Mouse (Mus musculus) testis, postnatal 14 days (tissue): ENCODE results near the gene 2010111I01Rik.
A peak's percentile ranks its signal among the peaks of the same experiment; 100 is the strongest.
"Not testable (repeated sequence)": the region's sequence is repeated elsewhere in the genome, so short reads cannot be mapped to it uniquely, and the experiment has no call there.

Experiments
- DNase-seq: peaks from one replicate; pipeline ENCODE4 v3.0.0; 2021; ENCODE audit warnings: low spot score

The 2010111I01Rik gene

DNA sequence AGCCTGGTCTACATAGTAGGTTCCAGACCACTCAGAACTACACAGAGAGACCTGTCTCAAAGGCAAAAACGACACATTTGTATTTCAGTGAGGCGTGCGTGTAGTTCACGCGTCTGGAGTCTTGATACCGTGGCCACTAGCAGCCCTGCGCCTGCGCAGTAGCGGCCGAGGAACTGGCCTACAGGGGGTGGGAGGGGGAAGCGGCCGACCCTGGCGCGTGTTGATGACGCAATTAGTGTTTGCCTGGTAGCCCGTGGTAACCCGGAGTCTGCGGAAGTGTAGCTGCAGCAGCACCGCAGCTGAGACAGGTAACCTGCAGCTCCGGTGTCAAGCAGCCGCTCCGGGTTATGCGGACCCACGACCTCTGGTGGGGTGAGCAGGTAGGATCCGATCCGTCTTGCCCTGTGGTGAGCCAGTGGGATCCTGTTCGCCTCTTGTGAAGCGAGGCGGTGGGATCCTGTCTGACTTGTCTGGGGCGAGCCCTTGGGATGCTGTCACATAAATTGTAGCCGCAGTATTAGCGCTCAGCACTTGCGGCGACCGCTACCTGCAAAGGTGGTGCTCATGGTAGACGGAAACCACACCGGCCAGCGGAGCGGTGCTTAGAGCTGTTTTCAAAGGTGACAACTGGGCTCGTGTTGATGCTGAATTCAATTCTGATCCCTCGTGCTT, at the start of gene 2010111I01Rik:
Gene 2010111I01Rik, plus strand, starts transcription at position 254 of the 672 bp plus-strand sequence.
- peak; percentile 96 for DNase-seq

DNA sequence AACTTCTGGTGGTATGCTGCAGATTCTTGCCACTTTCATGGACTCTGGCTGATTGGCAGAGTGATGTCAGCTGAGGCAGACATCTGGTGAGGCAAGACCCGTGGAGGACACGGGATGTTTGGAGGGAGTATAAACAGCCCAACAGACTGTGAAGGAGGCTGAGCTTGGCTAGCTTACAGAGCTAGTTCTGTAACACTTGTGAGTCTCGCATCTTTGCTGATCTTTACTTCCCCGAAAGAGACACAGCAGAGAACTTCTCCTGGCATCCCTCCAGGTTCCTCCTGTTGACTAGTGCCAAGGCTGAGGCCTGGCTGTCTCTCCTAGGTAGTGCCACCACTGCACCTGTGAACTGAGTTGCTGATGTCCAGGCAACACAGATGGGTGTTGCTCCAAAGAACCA, 48.0 kb upstream of the 2010111I01Rik start:
- DNase-seq = no peak

- DNase-seq = no peak
Measured at GRCm38 (mm10) chr13:62917416-62918110, 47.1 kb upstream of the 2010111I01Rik start.

GRCm38 (mm10) chr13:62919647-62920341, 44.9 kb upstream of the 2010111I01Rik start:
- peak; percentile 44 for DNase-seq

DNA sequence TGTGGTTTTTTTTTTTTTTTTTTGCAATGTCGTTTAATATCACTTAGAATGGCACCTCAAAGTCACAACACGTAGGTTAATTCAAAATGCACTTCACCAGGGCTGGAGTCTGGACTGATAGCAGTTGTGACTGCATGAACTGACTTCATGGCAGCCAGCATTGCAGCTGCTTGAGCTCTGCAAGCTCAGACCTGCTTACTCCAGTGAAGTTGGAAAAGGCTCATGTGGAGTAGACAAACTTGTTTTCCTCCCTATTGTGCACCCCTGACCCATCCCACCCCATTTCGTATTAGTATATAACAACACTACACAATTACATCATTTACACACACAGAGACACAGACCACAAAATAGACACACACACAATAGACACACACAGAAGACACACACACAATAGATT, 42.0 kb upstream of the 2010111I01Rik start:
- DNase-seq = no peak

- DNase-seq = no peak
Measured at GRCm38 (mm10) chr13:62923182-62923581, 41.5 kb upstream of the 2010111I01Rik start.

GRCm38 (mm10) chr13:62926479-62926878, 38.2 kb upstream of the 2010111I01Rik start:
- DNase-seq = no peak

DNA sequence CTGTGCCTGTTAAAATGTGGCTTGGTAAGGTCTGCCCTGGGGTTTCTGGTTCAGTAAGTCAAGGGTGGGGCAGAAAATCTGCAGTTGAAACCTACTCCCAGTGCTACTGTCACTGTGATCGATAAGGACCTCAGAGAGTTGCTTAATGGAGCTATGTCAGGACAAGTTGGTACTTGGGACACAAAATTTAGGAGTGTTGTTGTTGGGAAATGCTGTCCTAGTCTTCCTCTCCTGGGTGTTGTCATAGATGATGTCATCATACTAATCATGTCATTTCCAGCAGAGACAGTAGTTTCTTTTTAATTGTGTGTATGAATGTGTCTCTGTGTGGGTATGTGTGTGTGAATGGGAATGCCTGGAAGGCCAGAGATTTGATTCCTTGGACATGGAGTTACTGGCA, 37.2 kb upstream of the 2010111I01Rik start:
- no peak for DNase-seq

DNA sequence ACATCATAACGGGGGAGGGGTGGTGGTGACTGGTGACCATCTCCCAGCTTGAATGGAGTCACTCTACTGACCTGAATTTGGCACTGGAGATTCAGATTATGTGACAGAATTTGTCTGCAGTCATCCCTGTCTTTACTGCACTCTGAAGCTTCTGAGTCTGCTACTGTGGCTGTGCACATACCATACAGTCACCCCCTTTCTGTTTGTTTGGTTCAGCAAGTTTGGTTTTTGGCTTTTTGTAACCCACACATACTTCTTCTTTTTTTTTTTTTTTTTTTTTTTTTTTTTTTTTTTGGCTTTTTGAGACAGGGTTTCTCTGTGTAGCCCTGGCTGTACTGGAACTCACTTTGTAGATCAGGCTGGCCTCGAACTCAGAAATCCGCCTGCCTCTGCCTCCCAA, 35.5 kb upstream of the 2010111I01Rik start:
- DNase-seq = not testable (repeated sequence)

GRCm38 (mm10) chr13:62929766-62930389, 34.8 kb upstream of the 2010111I01Rik start:
- DNase-seq = no peak

DNA sequence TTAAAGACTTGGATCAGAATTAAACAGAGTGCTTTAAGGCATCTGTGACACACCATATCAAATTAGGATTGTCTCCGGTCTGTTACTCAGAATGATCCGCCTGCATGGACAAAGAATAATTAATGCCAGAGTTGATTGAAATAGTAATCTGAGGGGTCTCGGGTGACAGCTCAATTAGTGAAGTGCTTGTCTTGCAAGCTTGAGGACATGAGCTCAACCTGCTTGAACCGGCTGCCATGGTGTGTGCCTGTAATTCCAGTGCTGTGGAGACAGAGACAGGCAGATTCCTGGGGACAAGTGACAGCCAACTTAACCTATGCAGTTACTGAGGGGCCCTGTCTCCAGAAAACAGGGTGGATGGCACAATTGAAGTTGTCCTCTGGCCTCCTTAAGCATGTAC, 32.2 kb upstream of the 2010111I01Rik start:
- DNase-seq = no peak

- no peak for DNase-seq
Measured at GRCm38 (mm10) chr13:62939371-62939770, 25.3 kb upstream of the 2010111I01Rik start.

DNA sequence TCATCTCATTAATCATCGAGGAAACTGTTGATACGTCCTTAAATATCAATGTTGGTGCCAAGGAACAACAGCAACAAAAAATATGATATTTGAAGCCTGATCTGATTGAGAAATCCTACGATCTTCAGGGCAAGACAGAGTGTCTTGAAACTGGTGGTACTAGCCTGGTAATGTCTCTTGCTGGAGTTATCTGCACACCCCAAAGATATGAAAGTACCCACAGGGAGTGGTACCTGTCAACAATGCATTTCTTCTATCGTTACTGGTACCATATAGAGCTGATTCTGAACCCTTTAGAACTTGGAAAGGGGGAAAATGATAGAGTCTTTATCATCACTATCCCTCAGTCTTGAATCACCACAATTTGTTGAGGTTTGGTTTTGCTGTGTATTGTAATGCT, 24.9 kb upstream of the 2010111I01Rik start:
- DNase-seq = no peak

DNA sequence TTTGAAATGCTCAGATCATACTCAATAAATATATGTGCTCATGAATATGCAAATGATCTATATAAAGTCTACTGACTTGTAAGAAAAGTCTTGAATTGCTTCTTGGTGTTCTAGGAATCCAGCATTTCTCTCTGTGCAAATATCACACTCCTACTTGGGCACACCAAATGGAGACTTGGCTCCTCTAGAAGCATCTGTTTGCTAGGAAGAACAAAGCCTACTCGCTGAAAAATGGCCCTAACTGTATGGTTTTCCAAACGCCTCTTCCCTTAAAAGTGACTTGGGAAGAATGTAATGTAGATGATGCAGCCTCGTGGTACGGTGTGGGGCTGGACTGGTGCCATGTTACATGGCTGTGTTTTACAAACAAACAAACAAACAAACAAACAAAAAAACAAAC, 24.0 kb upstream of the 2010111I01Rik start:
- DNase-seq = no peak

DNA sequence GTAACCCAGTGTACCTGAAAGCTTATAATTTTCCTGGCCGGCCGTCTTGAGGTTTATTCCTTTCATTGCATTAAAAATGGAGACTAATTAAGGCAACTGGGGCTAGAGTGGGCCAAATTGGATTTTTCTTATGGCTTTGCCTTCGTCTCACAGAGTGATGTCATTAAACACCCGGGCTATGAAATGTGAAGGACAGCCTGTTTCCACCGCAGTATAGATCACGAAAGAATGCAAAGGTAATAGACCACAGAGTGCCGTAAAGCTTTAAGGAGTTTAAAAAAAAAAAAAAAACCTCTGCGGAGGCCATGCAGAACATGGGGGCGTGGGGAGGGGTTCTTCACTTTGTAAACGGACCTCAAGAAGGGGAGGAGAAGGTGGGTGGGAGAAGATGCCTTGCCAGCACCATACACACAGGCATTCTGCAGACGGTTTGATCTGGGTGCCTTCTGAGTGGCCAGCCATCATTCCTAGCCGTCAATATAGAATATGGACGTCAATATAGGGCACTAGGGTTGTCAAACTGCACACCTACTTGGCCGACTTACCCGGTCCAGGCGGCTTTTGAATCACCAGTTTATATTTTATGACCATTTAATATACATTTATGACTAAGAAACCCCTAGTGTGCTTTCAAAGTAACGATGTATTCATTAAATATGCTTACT, 23.2 kb upstream of the 2010111I01Rik start:
- DNase-seq = no peak

GRCm38 (mm10) chr13:62943274-62943830, 21.3 kb upstream of the 2010111I01Rik start:
- DNase-seq = no peak

DNA sequence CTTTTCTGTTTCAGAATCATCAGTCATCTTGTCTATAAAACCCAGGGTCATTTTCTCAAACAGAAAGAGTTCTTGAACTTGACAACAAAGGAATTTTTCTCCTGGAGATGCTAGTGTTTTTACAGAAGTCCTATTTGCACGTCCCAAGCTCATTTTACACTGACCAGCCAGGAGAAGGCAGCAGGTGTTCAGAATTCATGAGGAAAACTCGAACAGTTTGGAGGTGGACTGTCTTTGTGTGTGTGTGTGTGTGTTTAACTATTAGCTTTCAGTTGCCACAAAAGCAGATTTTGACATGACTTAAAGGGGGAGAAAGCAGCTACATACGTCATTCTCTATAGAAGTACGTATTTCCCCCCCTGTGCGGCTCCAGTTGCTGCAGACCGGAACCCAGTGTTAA, 20.6 kb upstream of the 2010111I01Rik start:
- DNase-seq = no peak

DNA sequence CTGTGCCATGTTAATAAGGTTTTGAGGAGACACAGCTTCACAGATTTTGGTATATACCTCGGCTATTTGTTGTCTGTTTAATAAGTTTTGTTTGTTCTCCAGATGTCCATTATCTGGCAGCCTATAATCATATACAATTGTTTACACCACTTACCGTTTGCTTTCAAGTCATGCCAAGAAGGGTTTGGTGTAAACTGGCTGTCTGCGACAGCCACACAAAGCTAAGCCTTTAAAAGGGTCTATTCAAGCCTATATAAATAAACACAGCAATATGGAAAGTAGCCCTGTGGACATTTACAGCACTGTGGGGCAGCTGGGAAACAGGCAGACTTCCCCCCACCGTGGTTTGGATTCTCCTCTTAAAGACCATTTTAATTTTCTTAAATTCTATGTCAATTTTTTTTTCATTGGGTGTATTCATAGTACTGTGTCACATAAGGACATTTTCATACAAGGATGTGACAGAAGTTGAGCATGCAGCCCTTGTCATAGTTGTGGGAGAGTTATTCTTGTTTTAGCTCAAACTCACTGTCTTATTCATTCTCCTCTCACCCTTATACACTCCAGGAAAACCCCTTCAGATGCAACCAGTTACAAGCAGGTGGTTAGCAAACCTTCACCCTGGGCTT, 15.0 kb upstream of the 2010111I01Rik start:
- no peak for DNase-seq

- DNase-seq = no peak
Measured at GRCm38 (mm10) chr13:62951606-62952005, 13.1 kb upstream of the 2010111I01Rik start.

DNA sequence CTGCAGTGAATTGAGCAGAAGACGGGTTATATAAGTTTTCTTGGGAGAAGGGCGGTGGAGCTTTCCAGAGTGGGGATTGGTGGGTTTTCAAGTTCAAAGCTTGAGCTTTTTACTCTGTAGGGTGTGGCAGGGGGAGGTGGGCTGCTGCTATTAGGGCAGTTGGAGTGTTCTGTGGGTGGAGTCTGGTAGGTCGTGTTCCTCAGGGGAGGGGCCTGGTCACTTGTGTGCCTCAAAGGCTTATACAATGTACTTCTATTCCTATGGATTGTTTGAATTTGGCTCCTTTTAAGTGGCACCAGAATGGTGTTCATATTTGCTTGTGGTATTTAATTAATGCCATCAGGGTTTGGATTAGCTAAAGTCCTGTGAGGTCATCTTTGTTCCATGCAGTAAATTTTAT, 12.6 kb upstream of the 2010111I01Rik start:
- DNase-seq = no peak

GRCm38 (mm10) chr13:62952624-62953023, 12.1 kb upstream of the 2010111I01Rik start:
- DNase-seq = no peak
